Mouse (Mus musculus) neural tube, embryonic 12.5 days (tissue): ENCODE data around the gene Scyl3. TPM values are rescaled to one million over a fixed set of nuclear protein-coding genes. Genes with fewer than 3 reads are reported as not detected.
A peak's percentile ranks its signal among the peaks of the same experiment; 100 is the strongest.

Experiments used
- ATAC-seq: fragments of 200-750 bp; cut with Nextera tagmentation; 2 replicates; pipeline ENCODE4 v1.8.0; 2017; ENCODE audit warnings: low read depth, mild to moderate bottlenecking, moderate TSS enrichment, moderate library complexity; ENCODE audit not compliant: low FRiP score
- H3K27ac ChIP-seq: fragments of 300-500 bp; sonication (generic); 2 replicates; pipeline ENCODE4 v1.5.1; 2016
- H3K27me3 ChIP-seq: fragments of 300-500 bp; sonication (generic); replicated peaks from 2 replicates; pipeline ENCODE4 v1.6.1; 2016; ENCODE audit warnings: mild to moderate bottlenecking
- H3K36me3 ChIP-seq: fragments of 300-500 bp; sonication (generic); 2 replicates; pipeline ENCODE4 v1.6.1; 2016; ENCODE audit warnings: mild to moderate bottlenecking
- H3K4me1 ChIP-seq: fragments of 300-500 bp; sonication (generic); 2 replicates; pipeline ENCODE4 v1.6.1; 2016
- H3K4me2 ChIP-seq: fragments of 300-500 bp; sonication (generic); replicated peaks from 2 replicates; pipeline ENCODE4 v1.6.1; 2016; ENCODE audit warnings: mild to moderate bottlenecking
- H3K4me3 ChIP-seq: fragments of 300-500 bp; sonication (generic); 2 replicates; pipeline ENCODE4 v1.5.1; 2016
- H3K9ac ChIP-seq: fragments of 300-500 bp; sonication (generic); 2 replicates; pipeline ENCODE4 v1.6.1; 2016; ENCODE audit warnings: mild to moderate bottlenecking
- H3K9me3 ChIP-seq: fragments of 300-500 bp; sonication (generic); 2 replicates; pipeline ENCODE4 v1.6.1; 2016; ENCODE audit warnings: mild to moderate bottlenecking
- WGBS: fragments of 180-500 bp; shearing (Covaris S2); methylation state at CpG from one replicate; pipeline ENCODE4 v1.1.7; 2016; 5-methylcytosine and 5-hydroxymethylcytosine counted together
- polyA plus RNA-seq: library from polyadenylated mRNA; unstranded; fragments of >200 nt; fragmentation: Nextera tagmentation; extraction: Ambion mirVana; gene quantifications from 2 replicates; pipeline ENCODE4 v1.2.1, GENCODE M21; 2016

Gene Scyl3
- polyA plus RNA-seq, 1 experiment from 2014 or later, result 19.7 TPM

DNA sequence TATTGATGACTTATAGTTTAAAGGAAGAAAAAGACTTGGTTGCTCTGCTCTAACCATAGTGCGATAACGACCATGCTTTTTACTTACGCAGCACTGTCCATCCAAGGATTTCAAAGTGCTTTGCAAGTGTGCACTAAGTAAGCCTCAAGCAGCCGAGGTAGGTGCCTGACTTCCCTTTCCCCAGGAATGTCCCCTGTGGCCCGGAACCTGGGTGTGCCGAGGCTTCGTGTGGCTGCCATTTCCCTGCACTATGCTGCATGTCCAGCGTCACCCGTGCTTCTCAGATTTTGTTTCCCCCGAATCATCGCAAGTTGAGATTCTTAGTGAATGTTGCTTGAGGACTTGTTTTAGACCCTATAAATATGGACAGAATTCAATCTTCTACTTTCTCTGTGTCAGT, 16.9 kb upstream of the Scyl3 start:
- Histone ChIP-seq H3K9me3 (no peaks in the 10 kb centered on the region), H3K9ac (no peak overlapping the region), H3K4me3 (no peak overlapping the region), H3K4me1 (no peaks in the 10 kb centered on the region), H3K27ac (no peak overlapping the region), H3K27me3 (no peaks in the 10 kb centered on the region), H3K4me2 (no peak overlapping the region), H3K36me3 (peaks cover 3% of the 10 kb centered on the region)
- 95% methylated on average over 11 of the region's 11 CpGs for WGBS
- ATAC-seq, result no peak

- Histone ChIP-seq H3K9me3 (no peaks in the 10 kb centered on the region), H3K4me3 (no peak overlapping the region), H3K27me3 (no peaks in the 10 kb centered on the region), H3K4me2 (no peak overlapping the region), H3K27ac (no peak overlapping the region), H3K9ac (no peak overlapping the region), H3K36me3 (peaks cover 7% of the 10 kb centered on the region), H3K4me1 (no peaks in the 10 kb centered on the region)
- WGBS, result 94% methylated on average over 5 of the region's 5 CpGs
- ATAC-seq, result no peak
Observed at GRCm38 (mm10) chr1:163917349-163918160, 11.3 kb upstream of the Scyl3 start.

DNA sequence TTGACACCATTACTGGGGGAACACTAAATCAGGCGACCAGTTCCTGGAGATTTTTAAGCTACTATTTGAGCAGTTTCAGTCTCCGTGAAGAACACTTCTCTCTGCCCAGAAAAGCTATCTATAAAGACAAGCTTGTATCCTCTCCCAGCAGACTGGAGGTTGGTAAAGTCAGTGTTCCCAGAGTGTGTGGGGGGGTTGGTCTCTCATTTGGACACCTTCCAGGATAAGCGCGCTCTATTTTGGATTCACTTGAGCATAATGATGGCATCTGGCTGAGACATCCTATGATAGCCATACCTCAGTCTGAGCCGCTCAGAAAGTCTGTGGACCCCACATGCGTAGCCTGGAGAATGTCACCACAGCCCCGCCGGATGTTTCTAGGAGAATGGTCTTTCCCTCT, 4.8 kb upstream of the Scyl3 start:
- H3K4me1 ChIP-seq, result peaks cover 4% of the 10 kb centered on the region; the same call in 1 of the 2 replicates
- H3K4me3 ChIP-seq, result no peak overlapping the region
- H3K9ac ChIP-seq, result no peak overlapping the region
- no peaks in the 10 kb centered on the region for H3K9me3 ChIP-seq
- no peak for ATAC-seq
- no peak overlapping the region for H3K4me2 ChIP-seq
- WGBS, result 83% methylated on average over 8 of the region's 8 CpGs
- no peaks in the 10 kb centered on the region for H3K36me3 ChIP-seq
- no peak overlapping the region for H3K27ac ChIP-seq
- H3K27me3 ChIP-seq, result no peaks in the 10 kb centered on the region

- under 1% methylated on average over 76 of the region's 77 CpGs for WGBS
- H3K27me3 ChIP-seq, result no peaks in the 10 kb centered on the region
Observed at GRCm38 (mm10) chr1:163929636-163930457, 947 bp downstream of the Scyl3 start.

GRCm38 (mm10) chr1:163930458-163930794, 1.5 kb downstream of the Scyl3 start:
- H3K9ac ChIP-seq, result peak overlapping the region; percentile 96
- H3K4me1 ChIP-seq, result peaks cover 13% of the 10 kb centered on the region
- no peaks in the 10 kb centered on the region for H3K27me3 ChIP-seq
- no peaks in the 10 kb centered on the region for H3K9me3 ChIP-seq
- no peak; the same call in 1 of the 2 replicates for ATAC-seq
- peak overlapping the region; percentile 93 for H3K4me3 ChIP-seq
- peaks cover 14% of the 10 kb centered on the region for H3K36me3 ChIP-seq
- 6% methylated on average over 12 of the region's 12 CpGs for WGBS
- H3K4me2 ChIP-seq, result peak overlapping the region; percentile 75
- no peak overlapping the region for H3K27ac ChIP-seq

More at GRCm38 (mm10) chr1:163929636-163930457, 947 bp downstream of the Scyl3 start:
- ATAC-seq, result peak; percentile 95
- Histone ChIP-seq H3K36me3 (peaks cover 9% of the 10 kb centered on the region), H3K4me2 (peak overlapping the region; percentile 75), H3K9me3 (no peaks in the 10 kb centered on the region), H3K4me1 (peaks cover 13% of the 10 kb centered on the region), H3K9ac (peak overlapping the region; percentile 96), H3K4me3 (peak overlapping the region; percentile 93), H3K27ac (peak overlapping the region; percentile 53; the same call in 1 of the 2 replicates)

DNA sequence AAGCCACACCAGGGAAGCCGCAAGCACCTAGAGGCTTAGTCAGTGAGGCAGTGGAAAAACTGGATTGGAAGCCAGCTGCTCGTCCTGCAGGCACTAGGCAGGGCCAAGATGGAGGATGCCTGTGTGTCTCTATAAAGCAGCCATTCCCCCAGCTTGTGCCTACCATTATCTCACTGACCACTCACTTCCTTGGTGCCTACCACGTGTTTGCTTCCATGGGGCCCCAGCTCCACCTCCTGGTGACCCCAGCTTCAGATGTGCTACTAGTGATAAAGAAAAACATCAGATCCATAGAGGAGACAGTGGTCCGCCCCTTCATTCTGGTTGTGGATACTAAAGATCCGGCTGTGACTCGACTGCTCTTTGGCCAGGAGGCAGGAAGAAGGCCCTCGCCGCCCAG, 2.9 kb downstream of the Scyl3 start:
- Histone ChIP-seq H3K9me3 (no peaks in the 10 kb centered on the region), H3K27ac (no peak overlapping the region), H3K4me1 (peaks cover 13% of the 10 kb centered on the region), H3K4me3 (no peak overlapping the region), H3K27me3 (no peaks in the 10 kb centered on the region), H3K36me3 (peaks cover 28% of the 10 kb centered on the region), H3K4me2 (no peak overlapping the region), H3K9ac (no peak overlapping the region)
- 86% methylated on average over 8 of the region's 8 CpGs for WGBS
- ATAC-seq, result no peak

DNA sequence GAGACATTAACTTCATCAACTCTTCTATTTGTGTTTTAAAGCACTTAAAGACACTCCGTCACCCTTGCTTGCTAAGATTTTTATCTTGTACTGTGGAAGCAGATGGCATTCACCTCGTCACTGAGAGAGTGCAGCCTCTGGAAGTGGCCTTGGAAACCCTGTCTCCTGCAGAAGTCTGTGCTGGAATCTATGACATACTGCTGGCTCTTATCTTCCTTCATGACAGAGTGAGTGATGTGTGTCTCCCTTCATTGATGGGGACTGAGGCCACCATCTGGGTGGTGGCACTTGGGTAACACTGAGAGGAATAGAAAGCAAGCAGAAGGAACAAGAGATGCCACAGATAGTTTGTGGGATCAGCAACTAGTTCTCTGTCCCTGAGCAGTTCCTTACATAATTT, 5.7 kb downstream of the Scyl3 start:
- Histone ChIP-seq H3K36me3 (peaks cover 51% of the 10 kb centered on the region), H3K9me3 (no peaks in the 10 kb centered on the region), H3K4me3 (no peak overlapping the region), H3K27ac (no peak overlapping the region), H3K9ac (no peak overlapping the region), H3K4me1 (peaks cover 8% of the 10 kb centered on the region), H3K4me2 (no peak overlapping the region), H3K27me3 (no peaks in the 10 kb centered on the region)
- ATAC-seq, result no peak
- 93% methylated on average over 2 of the region's 2 CpGs for WGBS

DNA sequence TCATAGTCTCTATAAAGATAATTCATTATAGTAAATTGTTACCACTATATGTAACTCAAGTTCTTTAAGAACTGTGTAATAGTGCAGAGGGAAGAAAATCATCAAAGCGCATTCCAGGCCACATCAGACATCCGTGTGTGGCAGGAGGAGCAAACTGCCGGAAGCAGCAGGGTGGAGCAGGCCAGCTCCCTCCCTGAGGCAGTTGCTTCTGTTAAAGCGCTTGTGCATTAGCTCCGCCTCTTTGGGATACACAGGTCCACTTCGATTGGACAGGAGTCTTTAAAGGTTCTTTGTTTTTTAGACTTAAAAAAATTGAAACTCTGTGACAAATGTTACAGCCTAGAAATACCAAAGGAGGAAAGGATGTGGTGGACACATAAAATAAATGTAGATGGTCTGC, 13.2 kb downstream of the Scyl3 start:
- H3K4me1 ChIP-seq, result no peaks in the 10 kb centered on the region
- no peak overlapping the region for H3K4me3 ChIP-seq
- 80% methylated on average over 6 of the region's 6 CpGs for WGBS
- H3K27ac ChIP-seq, result no peak overlapping the region
- no peaks in the 10 kb centered on the region for H3K9me3 ChIP-seq
- no peak overlapping the region for H3K4me2 ChIP-seq
- peaks cover 86% of the 10 kb centered on the region for H3K36me3 ChIP-seq
- ATAC-seq, result no peak
- no peaks in the 10 kb centered on the region for H3K27me3 ChIP-seq
- H3K9ac ChIP-seq, result no peak overlapping the region

DNA sequence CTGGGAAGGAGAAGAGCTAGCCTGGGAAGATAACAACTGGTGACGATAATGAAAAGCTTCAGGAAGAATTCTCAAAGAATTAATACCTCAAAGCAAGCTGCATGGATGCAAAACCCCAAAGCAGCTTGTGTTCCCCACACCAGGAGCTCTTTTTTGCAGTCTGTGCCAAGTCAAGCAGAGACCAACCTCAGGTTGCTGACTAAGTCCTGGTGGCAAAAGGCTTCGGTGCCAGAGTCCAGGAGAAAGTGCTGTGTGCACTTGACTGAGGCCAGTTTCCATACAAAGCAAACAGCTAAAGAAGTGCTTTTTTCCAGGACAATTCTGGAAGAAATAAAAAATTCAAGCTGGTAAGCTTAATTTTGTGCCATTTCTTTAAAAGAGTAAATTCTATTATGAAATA, 24.5 kb downstream of the Scyl3 start:
- H3K4me2 ChIP-seq, result no peak overlapping the region
- no peak overlapping the region for H3K4me3 ChIP-seq
- no peaks in the 10 kb centered on the region for H3K4me1 ChIP-seq
- no peaks in the 10 kb centered on the region for H3K27me3 ChIP-seq
- WGBS, result 96% methylated on average over 2 of the region's 2 CpGs
- no peak overlapping the region for H3K27ac ChIP-seq
- no peaks in the 10 kb centered on the region for H3K9me3 ChIP-seq
- H3K36me3 ChIP-seq, result peaks cover 64% of the 10 kb centered on the region
- ATAC-seq, result no peak
- no peak overlapping the region for H3K9ac ChIP-seq

DNA sequence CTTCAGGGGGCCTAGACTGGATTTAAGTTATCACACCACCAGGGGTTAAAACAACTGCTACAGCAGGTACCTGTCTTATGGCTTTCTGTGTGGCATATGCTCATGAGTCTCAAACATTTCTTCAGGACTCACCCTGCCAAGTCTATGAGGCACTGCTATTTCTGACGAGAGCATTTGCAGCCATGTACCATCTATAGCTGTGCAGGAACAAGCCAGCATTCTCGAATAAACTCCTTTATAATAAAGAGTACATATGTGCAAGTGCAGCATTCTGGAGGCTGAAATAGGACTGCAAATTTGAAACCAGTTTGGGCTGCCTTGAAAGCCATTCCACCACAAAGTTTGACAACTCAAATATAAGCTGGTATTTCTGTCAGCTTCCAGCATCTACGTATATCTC, 29.1 kb downstream of the Scyl3 start:
- no peak overlapping the region for H3K4me3 ChIP-seq
- WGBS, result 88% methylated on average over 3 of the region's 3 CpGs

DNA sequence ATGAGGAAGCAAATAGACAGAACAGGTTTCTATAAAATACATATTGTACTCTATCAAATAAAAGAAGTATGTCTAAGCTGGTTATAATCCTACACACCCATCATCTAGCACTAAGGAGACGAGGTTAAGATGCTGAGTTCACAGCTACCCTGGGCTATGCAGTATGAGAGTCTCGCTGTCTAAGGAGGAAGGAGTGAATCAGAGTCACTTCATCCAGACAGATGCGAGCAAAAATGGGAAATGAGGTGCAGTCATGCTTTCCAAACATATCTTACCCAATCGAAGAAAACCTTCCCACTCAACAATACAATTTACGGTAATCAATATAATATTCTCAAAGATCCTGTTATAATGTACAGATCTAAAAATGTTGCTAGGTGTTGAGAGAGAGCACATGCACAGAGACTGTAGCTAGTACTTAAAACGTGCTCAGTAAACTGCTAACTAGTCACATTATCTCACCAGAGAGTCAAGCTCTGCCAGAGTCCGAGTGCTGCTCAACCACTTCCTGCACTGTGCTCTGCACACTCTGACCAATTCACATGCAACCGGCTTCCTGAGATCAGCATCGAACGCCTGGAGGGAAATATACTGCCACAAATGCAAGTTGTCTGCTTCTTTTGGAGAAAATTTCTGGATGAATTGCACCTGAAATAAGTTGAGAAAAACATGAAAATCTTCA, 35.2 kb downstream of the Scyl3 start:
- no peak overlapping the region for H3K9ac ChIP-seq
- no peak overlapping the region for H3K4me3 ChIP-seq
- no peaks in the 10 kb centered on the region for H3K4me1 ChIP-seq
- H3K27ac ChIP-seq, result no peak overlapping the region
- no peaks in the 10 kb centered on the region for H3K27me3 ChIP-seq
- no peak overlapping the region for H3K4me2 ChIP-seq
- H3K9me3 ChIP-seq, result no peaks in the 10 kb centered on the region
- peaks cover 23% of the 10 kb centered on the region for H3K36me3 ChIP-seq
- WGBS, result 92% methylated on average over 10 of the region's 10 CpGs
- no peak for ATAC-seq

More for the DNA sequence above, 29.1 kb downstream of the Scyl3 start:
- no peak overlapping the region for H3K4me2 ChIP-seq
- H3K36me3 ChIP-seq, result peaks cover 33% of the 10 kb centered on the region
- H3K27me3 ChIP-seq, result no peaks in the 10 kb centered on the region
- no peak overlapping the region for H3K9ac ChIP-seq
- no peak for ATAC-seq
- no peaks in the 10 kb centered on the region for H3K9me3 ChIP-seq
- no peaks in the 10 kb centered on the region for H3K4me1 ChIP-seq
- no peak overlapping the region for H3K27ac ChIP-seq

DNA sequence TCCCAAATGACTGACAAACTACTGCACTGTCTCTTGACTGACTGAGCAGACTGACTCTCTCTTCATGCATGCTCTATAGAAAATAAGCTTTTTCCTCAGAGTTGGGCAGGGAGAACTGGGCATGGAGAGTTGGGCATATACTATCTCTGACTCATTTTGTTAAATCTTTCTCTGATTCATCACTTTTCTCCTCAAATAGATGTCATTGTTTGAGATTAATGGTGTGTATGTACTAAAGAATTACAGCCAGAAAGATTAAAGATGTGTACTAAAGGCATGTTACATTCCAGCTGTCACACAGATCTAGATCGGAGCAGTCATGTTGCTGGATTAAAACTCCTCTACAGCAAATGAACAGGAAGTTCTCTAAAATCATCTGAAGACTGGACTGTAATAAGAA, 45.6 kb downstream of the Scyl3 start:
- Histone ChIP-seq H3K4me2 (no peak overlapping the region), H3K9ac (no peak overlapping the region), H3K9me3 (no peaks in the 10 kb centered on the region), H3K27me3 (no peaks in the 10 kb centered on the region), H3K4me3 (no peak overlapping the region), H3K36me3 (peaks cover 5% of the 10 kb centered on the region), H3K27ac (no peak overlapping the region), H3K4me1 (no peaks in the 10 kb centered on the region)
- no peak for ATAC-seq
- 95% methylated on average over 1 of the region's 1 CpGs for WGBS
